Mouse (Mus musculus) limb, embryonic 11.5 days (tissue): Measurements from ENCODE around the gene Plekhg2. TPM values are rescaled to one million over a fixed set of nuclear protein-coding genes. Genes with fewer than 3 reads are reported as not detected.

ENCODE experiments used
- ATAC-seq: fragments of 200-750 bp; cut with Nextera tagmentation; 2 replicates; pipeline ENCODE4 v1.8.0; 2017; ENCODE audit warnings: low read depth; ENCODE audit not compliant: insufficient number of reproducible peaks, low FRiP score, low TSS enrichment
- DNase-seq: peaks from one replicate; pipeline ENCODE4 v3.0.0-alpha.2; 2015; ENCODE audit warnings: low spot score
- H3K27ac ChIP-seq: fragments of 300-500 bp; sonication (generic); replicated peaks from 2 replicates; pipeline ENCODE4 v1.5.1; 2014; ENCODE audit warnings: low read depth, mild to moderate bottlenecking, low read length
- H3K27me3 ChIP-seq: fragments of 300-500 bp; sonication (generic); 2 replicates; pipeline ENCODE4 v1.6.1; 2014; ENCODE audit warnings: mild to moderate bottlenecking, low read length, mixed read lengths; ENCODE audit not compliant: control insufficient read depth, insufficient read depth
- H3K36me3 ChIP-seq: fragments of 300-500 bp; sonication (generic); 2 replicates; pipeline ENCODE4 v1.6.1; 2014; ENCODE audit warnings: mild to moderate bottlenecking, low read length, moderate library complexity, mixed read lengths; ENCODE audit not compliant: control insufficient read depth, insufficient read depth
- H3K4me1 ChIP-seq: fragments of 300-500 bp; sonication (generic); 2 replicates; pipeline ENCODE4 v1.6.1; 2014; ENCODE audit warnings: low read length, mixed read lengths; ENCODE audit not compliant: control insufficient read depth, insufficient read depth
- H3K4me2 ChIP-seq: fragments of 300-500 bp; sonication (generic); 2 replicates; pipeline ENCODE4 v1.6.1; 2014; ENCODE audit warnings: low read depth, mild to moderate bottlenecking, moderate library complexity; ENCODE audit not compliant: severe bottlenecking
- H3K4me3 ChIP-seq: fragments of 300-500 bp; sonication (generic); 2 replicates; pipeline ENCODE4 v1.5.1; 2014; ENCODE audit warnings: low read depth, low read length
- H3K9ac ChIP-seq: fragments of 300-500 bp; sonication (generic); 2 replicates; pipeline ENCODE4 v1.6.1; 2014; ENCODE audit warnings: mild to moderate bottlenecking, low read length
- H3K9me3 ChIP-seq: fragments of 300-500 bp; sonication (generic); 2 replicates; pipeline ENCODE4 v1.6.1; 2016; ENCODE audit warnings: low read length; ENCODE audit not compliant: control insufficient read depth
- WGBS: fragments of 180-500 bp; shearing (Covaris S2); extraction: QIAGEN DNeasy Blood & Tissue Kit; methylation state at CpG from one replicate; pipeline ENCODE4 v1.1.7; 2014; 5-methylcytosine and 5-hydroxymethylcytosine counted together
- polyA plus RNA-seq: library from polyadenylated mRNA; unstranded; fragments of >200 nt; fragmentation: Nextera tagmentation; extraction: Ambion mirVana; gene quantifications from 2 replicates; pipeline ENCODE4 v1.2.1, GENCODE M21; 2014

The Plekhg2 gene
- polyA plus RNA-seq, 1 experiment from 2014 or later: 73.2 TPM

DNA sequence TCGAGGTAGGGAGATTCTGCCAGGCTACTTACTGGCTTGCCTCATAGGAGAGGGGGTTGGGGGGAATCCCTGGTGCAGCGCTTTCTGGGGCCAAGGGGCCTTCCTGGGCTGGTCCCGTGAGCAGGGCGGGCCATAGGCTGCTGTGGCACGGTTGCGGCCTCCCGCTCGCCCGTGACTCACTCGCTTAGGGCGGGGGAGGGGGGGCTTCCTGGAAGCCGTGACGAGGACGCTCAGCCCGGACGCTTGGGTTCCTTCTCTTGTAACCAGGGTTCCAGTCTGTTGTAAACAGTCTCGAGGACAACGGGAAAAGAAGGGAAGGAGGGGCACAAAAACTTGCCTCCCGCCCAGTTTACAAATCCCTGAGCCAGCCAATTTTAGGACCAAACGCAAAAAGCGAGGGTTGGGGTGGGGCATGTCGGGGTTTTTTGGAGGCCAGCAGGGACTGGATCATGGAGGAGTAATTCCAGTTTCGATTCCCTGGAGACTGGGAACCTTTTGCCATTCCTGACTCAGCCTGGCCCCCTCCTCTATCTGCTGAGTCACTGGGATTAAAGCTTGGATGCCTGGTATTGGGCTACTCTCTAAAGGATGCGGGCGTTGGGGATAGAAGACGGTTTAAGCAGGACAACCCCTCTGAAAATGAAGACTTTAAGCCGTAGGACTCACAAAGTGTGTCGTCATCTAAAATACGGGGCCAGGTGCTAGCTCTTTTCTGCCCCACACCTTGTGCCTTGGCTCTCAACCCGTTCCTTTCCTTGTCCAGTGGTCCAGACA, 8.8 kb upstream of the Plekhg2 start:
- Histone ChIP-seq H3K27ac (peak overlapping the region; percentile 95), H3K27me3 (no peaks in the 10 kb centered on the region), H3K36me3 (peaks cover 3% of the 10 kb centered on the region; the same call in 1 of the 2 replicates), H3K4me3 (peak overlapping the region; percentile 16), H3K4me1 (peaks cover 48% of the 10 kb centered on the region), H3K9ac (peak overlapping the region; percentile 58; the same call in 1 of the 2 replicates), H3K9me3 (no peaks in the 10 kb centered on the region), H3K4me2 (peak overlapping the region; percentile 50)
- DNase-seq (peak; percentile 63), ATAC-seq (0 out of 2 replicates have a peak, but pooled peaks have one; percentile 17)
- 5% methylated on average over 30 of the region's 30 CpGs for WGBS

GRCm38 (mm10) chr7:28380237-28381016, 8.0 kb upstream of the Plekhg2 start, which contains the start of gene Zfp36:
Gene Zfp36 (minus strand): TSS chr7:28380253.
- Histone ChIP-seq H3K36me3 (peaks cover under 1% of the 10 kb centered on the region; the same call in 1 of the 2 replicates), H3K4me2 (peak within 1 kb of the TSS; percentile 96), H3K4me3 (peak within 1 kb of the TSS; percentile 64), H3K27me3 (no peaks in the 10 kb centered on the region), H3K9ac (peak within 1 kb of the TSS; percentile 78), H3K4me1 (peaks cover 50% of the 10 kb centered on the region), H3K27ac (peak within 1 kb of the TSS; percentile 95), H3K9me3 (no peaks in the 10 kb centered on the region)
- WGBS: 55% methylated on average over 17 of the region's 17 CpGs
- DNase-seq (no peak), ATAC-seq (no peak)

- H3K27me3 ChIP-seq: no peaks in the 10 kb centered on the region
- peak overlapping the region; percentile 64 for H3K4me3 ChIP-seq
- peaks cover 50% of the 10 kb centered on the region for H3K4me1 ChIP-seq
- H3K4me2 ChIP-seq: peak overlapping the region; percentile 96
- H3K36me3 ChIP-seq: no peaks in the 10 kb centered on the region
- H3K9ac ChIP-seq: peak overlapping the region; percentile 78
- H3K27ac ChIP-seq: peak overlapping the region; percentile 77
- ATAC-seq (0 out of 2 replicates have a peak, but pooled peaks have one; percentile 6), DNase-seq (peak; percentile 88)
- H3K9me3 ChIP-seq: no peaks in the 10 kb centered on the region
- 1% methylated on average over 48 of the region's 53 CpGs for WGBS
Measured at GRCm38 (mm10) chr7:28378769-28379651, 6.6 kb upstream of the Plekhg2 start.

- H3K27ac ChIP-seq: no peak overlapping the region
- no peaks in the 10 kb centered on the region for H3K27me3 ChIP-seq
- no peak for ATAC-seq
- no peaks in the 10 kb centered on the region for H3K36me3 ChIP-seq
- peaks cover 49% of the 10 kb centered on the region for H3K4me1 ChIP-seq
- no peaks in the 10 kb centered on the region for H3K9me3 ChIP-seq
- WGBS: 40% methylated on average over 32 of the region's 32 CpGs
- no peak for DNase-seq
- peak overlapping the region; percentile 96 for H3K4me2 ChIP-seq
- peak overlapping the region; percentile 64 for H3K4me3 ChIP-seq
- peak overlapping the region; percentile 78 for H3K9ac ChIP-seq
Measured at GRCm38 (mm10) chr7:28378066-28378690, 5.8 kb upstream of the Plekhg2 start.

GRCm38 (mm10) chr7:28377190-28378065, 5.0 kb upstream of the Plekhg2 start:
- Histone ChIP-seq H3K36me3 (no peaks in the 10 kb centered on the region), H3K4me1 (peaks cover 42% of the 10 kb centered on the region), H3K9ac (no peak overlapping the region), H3K27me3 (no peaks in the 10 kb centered on the region), H3K4me2 (peak overlapping the region; percentile 96), H3K4me3 (peak overlapping the region; percentile 64), H3K9me3 (no peaks in the 10 kb centered on the region), H3K27ac (no peak overlapping the region)
- WGBS: 75% methylated on average over 18 of the region's 18 CpGs
- DNase-seq (no peak), ATAC-seq (no peak)

GRCm38 (mm10) chr7:28376011-28376771, 3.8 kb upstream of the Plekhg2 start:
- peak overlapping the region; percentile 30 for H3K4me3 ChIP-seq
- ATAC-seq: no peak
- no peaks in the 10 kb centered on the region for H3K27me3 ChIP-seq
- peak overlapping the region; percentile 74 for H3K4me2 ChIP-seq
- no peaks in the 10 kb centered on the region for H3K9me3 ChIP-seq
- WGBS: 2% methylated on average over 30 of the region's 30 CpGs
- H3K9ac ChIP-seq: peak overlapping the region; percentile 57
- H3K4me1 ChIP-seq: peaks cover 31% of the 10 kb centered on the region
- DNase-seq: peak; percentile 74
- peak overlapping the region; percentile 96 for H3K27ac ChIP-seq
- no peaks in the 10 kb centered on the region for H3K36me3 ChIP-seq
